Mouse (Mus musculus): ENCODE data around the gene Ggnbp2.

DNA sequence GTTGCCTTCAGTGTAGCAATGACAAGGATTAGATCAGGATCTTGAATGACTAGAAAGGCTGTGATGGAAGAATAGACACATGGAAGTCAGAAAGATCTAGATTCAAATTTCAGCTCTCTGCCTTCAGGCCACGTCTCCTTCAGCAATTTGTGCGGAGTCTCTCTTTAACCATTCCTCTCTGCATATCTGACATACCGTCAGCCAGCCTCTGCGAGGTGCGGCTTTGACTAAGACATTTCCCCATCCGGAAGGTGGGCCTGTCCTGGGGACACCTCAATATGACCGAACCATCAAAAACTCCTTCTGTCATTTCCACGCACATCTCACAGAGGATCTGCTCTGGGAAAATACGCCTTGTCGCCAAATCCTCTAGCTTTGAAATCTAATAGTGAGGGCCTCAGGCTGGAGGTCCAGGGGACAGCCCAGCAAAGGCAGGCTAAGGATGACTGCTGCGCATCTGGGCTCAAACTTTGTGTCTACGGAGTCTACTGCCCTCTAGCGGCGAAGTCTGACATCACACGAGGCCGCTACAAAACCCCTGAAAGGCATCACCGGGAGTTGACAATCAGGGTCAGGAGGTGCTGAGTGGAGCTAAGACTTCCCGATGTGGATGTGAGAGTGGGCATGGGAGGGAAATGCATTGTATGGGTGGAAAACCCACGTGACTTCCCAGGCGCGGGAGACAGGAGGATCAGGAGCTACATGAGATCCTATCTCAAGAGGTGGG lies 72.8 kb downstream of the Ggnbp2 start:
- TF ChIP-seq GATA1 (IDR thresholded peaks at IDR 0.05; ENCODE audit: borderline replicate concordance, low read length) (no peak), FLI1 (IDR thresholded peaks at IDR 0.05; ENCODE audit: low read length) (no peak)
